In the genomic region with DNA sequence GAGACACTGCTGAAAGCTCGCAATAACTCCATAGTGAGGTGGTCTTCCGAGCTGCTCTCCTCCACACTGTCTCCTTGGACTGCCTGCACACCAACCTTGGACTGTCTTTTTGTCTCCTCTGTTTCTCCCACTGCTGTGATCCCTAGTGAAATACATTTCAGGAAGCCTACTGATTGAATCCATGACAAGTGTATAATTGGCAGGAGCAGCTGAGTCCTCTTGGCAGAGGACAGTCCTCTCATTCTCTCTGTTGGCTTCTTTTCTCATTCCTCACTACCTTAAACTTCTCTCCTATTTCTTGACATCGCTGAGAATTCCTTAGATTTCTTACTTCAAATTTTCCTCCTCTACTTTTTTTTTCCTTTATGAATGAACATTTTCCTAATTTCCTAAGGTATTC, we compare ENCODE assay signal across 22 mouse cellular contexts. TPM values are rescaled to one million over a fixed set of nuclear protein-coding genes. Genes with fewer than 3 reads are reported as not detected.
DNase-seq lines count a peak whose midpoint lies in the region; ATAC-seq and TF ChIP-seq lines count a peak whose summit lies in the region.
"Had no signal": no experiment of that assay in that cellular context is flagged by ENCODE, and none has a peak within 500 bp of the region (broad histone marks: within the 10 kb centered on the region; RNA-seq: fewer than 3 reads in every experiment).

No protein-coding gene starts in this region.

- peaks cover 56% of the 10 kb centered on the region for H3K4me1 ChIP-seq in megakaryocyte, embryonic 14.5 days

- DNase-seq in gastrocnemius, adult 2 months, result peak; percentile 29
- no peak for DNase-seq in gastrocnemius, postnatal 4 days (ENCODE audit: low spot score in 2 of 2)
- DNase-seq in skeletal muscle tissue, adult 2 months (ENCODE audit: low read depth, low spot score), result peak; percentile 20
- DNase-seq in right cerebral cortex, postnatal 4 days, result no peak
- DNase-seq: adrenal gland, adult 2 months; adrenal gland, postnatal 10 days; adrenal gland, postnatal 25 days; cerebellum, adult 11 months; cerebellum, adult 18-20 months; cerebellum, adult 8-10 months; cerebellum, adult 9-11 months; cerebellum, postnatal 14 days; cerebellum, postnatal 36 days; embryo, embryonic 11 days had no signal

- no peaks in the 10 kb centered on the region for H3K9me3 ChIP-seq in megakaryocyte, embryonic 14.5 days
- H3K9me3 ChIP-seq: embryonic facial prominence, embryonic 13.5 days; embryonic facial prominence, embryonic 15.5 days; forebrain, embryonic 10.5 days; forebrain, embryonic 12.5 days had no signal

- no peak for TF ChIP-seq CTCF in gastrocnemius, adult 2 months (IDR thresholded peaks at IDR 0.05)

- peaks cover 44% of the 10 kb centered on the region for H3K36me3 ChIP-seq in megakaryocyte, embryonic 14.5 days (replicated peaks; ENCODE audit: low read length)
- H3K36me3 ChIP-seq: embryonic facial prominence, embryonic 13.5 days; embryonic facial prominence, embryonic 15.5 days; forebrain, embryonic 10.5 days; forebrain, embryonic 12.5 days had no signal

- no peak for ATAC-seq in megakaryocyte, adult 5-6 weeks (ENCODE audit: poor library complexity, severe bottlenecking)
- ATAC-seq: forebrain, embryonic 14.5 days had no signal

- no peak overlapping the region for H3K27ac ChIP-seq in gastrocnemius, adult 2 months
- H3K27ac ChIP-seq: embryonic facial prominence, embryonic 13.5 days; embryonic facial prominence, embryonic 15.5 days; forebrain, embryonic 10.5 days; forebrain, embryonic 12.5 days had no signal

- no peaks in the 10 kb centered on the region for H3K27me3 ChIP-seq in megakaryocyte, embryonic 14.5 days (replicated peaks)
- H3K27me3 ChIP-seq: embryonic facial prominence, embryonic 15.5 days had no signal

- no peak overlapping the region; the same call in 1 of the 2 replicates for H3K4me3 ChIP-seq in gastrocnemius, adult 2 months
- peak overlapping the region; percentile 73 for H3K4me3 ChIP-seq in megakaryocyte, embryonic 14.5 days (replicated peaks)
- H3K4me3 ChIP-seq: embryonic facial prominence, embryonic 13.5 days; embryonic facial prominence, embryonic 15.5 days; erythroblast, embryonic 14.5 days; forebrain, embryonic 10.5 days; forebrain, embryonic 12.5 days had no signal

- intact Hi-C loops in gastrocnemius, adult 2 months (cut with DNase I), result no loop called here

RNA-seq across cellular contexts. Expression of a gene that starts 4.5 kb away (rescaled TPM):
- total RNA-seq in gastrocnemius, adult 2 months (2021), result 10 to 100 TPM in 1 of 2 experiments, 1 to 10 TPM in 1; 8.2 to 19.4 TPM
- total RNA-seq in gastrocnemius, postnatal 4 days (2021), result 10 to 100 TPM in 1 of 2 experiments, 1 to 10 TPM in 1; 9.6 to 10.3 TPM
- 72.0 and 87.8 TPM in 2 replicates for polyA plus RNA-seq in megakaryocyte, embryonic 14.5 days (2012; ENCODE audit: insufficient read depth, low replicate concordance)
- total RNA-seq in megakaryocyte, adult 5-6 weeks (2015), result 23.9 and 30.0 TPM in 2 replicates
- 26.8 and 27.8 TPM in 2 replicates for total RNA-seq in megakaryocyte, adult 5-6 weeks (2017)

Comparison
In these comparisons a context has a peak if more than half of its experiments do, and no peak if none do; other contexts are left out.
1. DNase-seq: peak in gastrocnemius, adult 2 months (single experiment) and skeletal muscle tissue, adult 2 months (single experiment); none in gastrocnemius, postnatal 4 days (0 of 2) and right cerebral cortex, postnatal 4 days (single experiment).